Mouse (Mus musculus): ENCODE measurements around the gene Kcnab1. TPM values are rescaled to one million over a fixed set of nuclear protein-coding genes. Genes with fewer than 3 reads are reported as not detected.

Kcnab1 gene
- polyA plus RNA-seq, 1 experiment from 2014 or later, result 0.30 TPM

- H3K27me3 ChIP-seq (ENCODE audit: control insufficient read depth, insufficient read depth, low read depth, low read length), result no peaks in the 10 kb centered on the region
- H3K9me3 ChIP-seq (replicated peaks; ENCODE audit: control insufficient read depth, low read length), result no peaks in the 10 kb centered on the region
- H3K27ac ChIP-seq (ENCODE audit: low read length), result no peak overlapping the region
- no peaks in the 10 kb centered on the region for H3K36me3 ChIP-seq (ENCODE audit: control insufficient read depth, insufficient read depth)
- H3K4me3 ChIP-seq (ENCODE audit: low read depth, low read length), result no peak overlapping the region
- H3K9ac ChIP-seq (ENCODE audit: low read depth, low read length), result no peak overlapping the region
- no peak for ATAC-seq (ENCODE audit: low read depth)
- H3K4me2 ChIP-seq (ENCODE audit: low read depth, low read length), result no peak overlapping the region
- H3K4me1 ChIP-seq (ENCODE audit: control insufficient read depth, low read depth, low read length), result no peaks in the 10 kb centered on the region
- WGBS (ENCODE audit: insufficient replicate concordance), result 60% methylated on average over 1 of the region's 1 CpGs
Observed at GRCm38 (mm10) chr3:65129625-65130024, 20.4 kb downstream of the Kcnab1 start.

GRCm38 (mm10) chr3:65134931-65135330 lies 25.7 kb downstream of the Kcnab1 start:
- ATAC-seq (ENCODE audit: low read depth), result no peak
- H3K27ac ChIP-seq (ENCODE audit: low read length), result no peak overlapping the region
- H3K4me2 ChIP-seq (ENCODE audit: low read depth, low read length), result no peak overlapping the region
- WGBS (ENCODE audit: insufficient replicate concordance), result 57% methylated on average over 5 of the region's 5 CpGs
- H3K4me3 ChIP-seq (ENCODE audit: low read depth, low read length), result no peak overlapping the region
- H3K9ac ChIP-seq (ENCODE audit: low read depth, low read length), result no peak overlapping the region
- no peaks in the 10 kb centered on the region for H3K36me3 ChIP-seq (ENCODE audit: control insufficient read depth, insufficient read depth)
- no peaks in the 10 kb centered on the region for H3K4me1 ChIP-seq (ENCODE audit: control insufficient read depth, low read depth, low read length)
- H3K27me3 ChIP-seq (ENCODE audit: control insufficient read depth, insufficient read depth, low read depth, low read length), result no peaks in the 10 kb centered on the region
- H3K9me3 ChIP-seq (replicated peaks; ENCODE audit: control insufficient read depth, low read length), result no peaks in the 10 kb centered on the region

DNA sequence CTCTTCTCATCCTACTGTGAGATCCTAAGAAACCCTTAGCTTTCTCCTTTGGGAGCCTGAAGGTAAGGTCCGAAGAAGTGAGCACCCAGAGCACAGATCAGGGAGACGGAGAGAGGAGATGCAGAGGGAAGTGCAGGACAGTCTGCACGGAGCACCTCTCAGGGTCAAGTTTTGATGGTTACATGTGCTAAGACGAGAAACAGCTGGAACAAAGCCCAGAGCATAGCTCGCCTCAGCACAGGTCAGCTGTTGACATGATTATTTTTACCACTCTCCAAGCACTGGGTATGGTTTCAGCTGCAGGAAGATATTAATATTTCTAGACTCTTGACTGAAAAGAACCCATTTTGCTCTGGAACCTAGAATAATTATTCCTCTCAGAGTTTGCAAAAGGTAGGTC lies 27.7 kb downstream of the Kcnab1 start:
- 63% methylated on average over 5 of the region's 5 CpGs for WGBS (ENCODE audit: insufficient replicate concordance)
- Histone ChIP-seq H3K9me3 (replicated peaks; ENCODE audit: control insufficient read depth, low read length) (no peaks in the 10 kb centered on the region), H3K4me3 (ENCODE audit: low read depth, low read length) (no peak overlapping the region), H3K4me2 (ENCODE audit: low read depth, low read length) (no peak overlapping the region), H3K9ac (ENCODE audit: low read depth, low read length) (no peak overlapping the region), H3K27me3 (ENCODE audit: control insufficient read depth, insufficient read depth, low read depth, low read length) (no peaks in the 10 kb centered on the region), H3K4me1 (ENCODE audit: control insufficient read depth, low read depth, low read length) (no peaks in the 10 kb centered on the region), H3K36me3 (ENCODE audit: control insufficient read depth, insufficient read depth) (no peaks in the 10 kb centered on the region), H3K27ac (ENCODE audit: low read length) (no peak overlapping the region)
- no peak for ATAC-seq (ENCODE audit: low read depth)

- no peak overlapping the region for H3K4me2 ChIP-seq (ENCODE audit: low read depth, low read length)
- H3K27ac ChIP-seq (ENCODE audit: low read length), result no peak overlapping the region
- H3K27me3 ChIP-seq (ENCODE audit: control insufficient read depth, insufficient read depth, low read depth, low read length), result no peaks in the 10 kb centered on the region
- H3K36me3 ChIP-seq (ENCODE audit: control insufficient read depth, insufficient read depth), result no peaks in the 10 kb centered on the region
- no peaks in the 10 kb centered on the region for H3K9me3 ChIP-seq (replicated peaks; ENCODE audit: control insufficient read depth, low read length)
- WGBS (ENCODE audit: insufficient replicate concordance), result 59% methylated on average over 3 of the region's 3 CpGs
- H3K4me3 ChIP-seq (ENCODE audit: low read depth, low read length), result no peak overlapping the region
- no peak overlapping the region for H3K9ac ChIP-seq (ENCODE audit: low read depth, low read length)
- H3K4me1 ChIP-seq (ENCODE audit: control insufficient read depth, low read depth, low read length), result no peaks in the 10 kb centered on the region
- no peak for ATAC-seq (ENCODE audit: low read depth)
Observed at GRCm38 (mm10) chr3:65138739-65139138, 29.6 kb downstream of the Kcnab1 start.

GRCm38 (mm10) chr3:65145152-65145551 lies 36.0 kb downstream of the Kcnab1 start:
- H3K4me3 ChIP-seq (ENCODE audit: low read depth, low read length), result no peak overlapping the region
- no peaks in the 10 kb centered on the region for H3K36me3 ChIP-seq (ENCODE audit: control insufficient read depth, insufficient read depth)
- no peak overlapping the region for H3K27ac ChIP-seq (ENCODE audit: low read length)
- no peak for ATAC-seq (ENCODE audit: low read depth)
- H3K9ac ChIP-seq (ENCODE audit: low read depth, low read length), result no peak overlapping the region
- no peaks in the 10 kb centered on the region for H3K9me3 ChIP-seq (replicated peaks; ENCODE audit: control insufficient read depth, low read length)
- H3K4me1 ChIP-seq (ENCODE audit: control insufficient read depth, low read depth, low read length), result no peaks in the 10 kb centered on the region
- WGBS (ENCODE audit: insufficient replicate concordance), result 65% methylated on average over 5 of the region's 5 CpGs
- H3K27me3 ChIP-seq (ENCODE audit: control insufficient read depth, insufficient read depth, low read depth, low read length), result no peaks in the 10 kb centered on the region
- H3K4me2 ChIP-seq (ENCODE audit: low read depth, low read length), result no peak overlapping the region

- Histone ChIP-seq H3K9me3 (replicated peaks; ENCODE audit: control insufficient read depth, low read length) (no peaks in the 10 kb centered on the region), H3K27ac (ENCODE audit: low read length) (no peak overlapping the region), H3K4me3 (ENCODE audit: low read depth, low read length) (no peak overlapping the region), H3K27me3 (ENCODE audit: control insufficient read depth, insufficient read depth, low read depth, low read length) (no peaks in the 10 kb centered on the region), H3K4me1 (ENCODE audit: control insufficient read depth, low read depth, low read length) (no peaks in the 10 kb centered on the region), H3K4me2 (ENCODE audit: low read depth, low read length) (no peak overlapping the region), H3K36me3 (ENCODE audit: control insufficient read depth, insufficient read depth) (no peaks in the 10 kb centered on the region), H3K9ac (ENCODE audit: low read depth, low read length) (no peak overlapping the region)
- WGBS (ENCODE audit: insufficient replicate concordance), result 53% methylated on average over 1 of the region's 1 CpGs
- no peak for ATAC-seq (ENCODE audit: low read depth)
Observed at GRCm38 (mm10) chr3:65151808-65152207, 42.6 kb downstream of the Kcnab1 start.

DNA sequence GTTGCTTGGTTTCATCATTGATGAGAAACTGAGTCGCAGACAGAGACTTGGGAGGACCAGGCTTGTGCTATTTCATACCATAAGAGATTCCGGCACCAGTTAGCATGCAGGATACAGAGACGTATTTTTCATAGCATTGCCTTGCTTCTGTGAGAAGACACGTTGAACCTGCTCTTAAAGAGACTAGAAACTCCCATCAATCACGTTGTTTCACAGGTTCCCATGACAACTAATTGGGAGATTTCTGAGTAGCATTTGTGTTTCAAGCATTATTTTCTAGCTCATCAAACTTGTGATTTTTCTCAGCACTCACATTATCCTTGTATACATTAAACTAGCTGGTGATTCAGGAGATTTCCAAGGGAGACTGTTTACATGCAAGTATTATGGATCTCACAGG lies 63.8 kb downstream of the Kcnab1 start:
- Histone ChIP-seq H3K9ac (ENCODE audit: low read depth, low read length) (no peak overlapping the region), H3K4me1 (ENCODE audit: control insufficient read depth, low read depth, low read length) (no peaks in the 10 kb centered on the region), H3K36me3 (ENCODE audit: control insufficient read depth, insufficient read depth) (no peaks in the 10 kb centered on the region), H3K27ac (ENCODE audit: low read length) (no peak overlapping the region), H3K4me3 (ENCODE audit: low read depth, low read length) (no peak overlapping the region), H3K4me2 (ENCODE audit: low read depth, low read length) (no peak overlapping the region), H3K27me3 (ENCODE audit: control insufficient read depth, insufficient read depth, low read depth, low read length) (no peaks in the 10 kb centered on the region), H3K9me3 (replicated peaks; ENCODE audit: control insufficient read depth, low read length) (no peaks in the 10 kb centered on the region)
- 65% methylated on average over 5 of the region's 5 CpGs for WGBS (ENCODE audit: insufficient replicate concordance)
- no peak for ATAC-seq (ENCODE audit: low read depth)

GRCm38 (mm10) chr3:65174564-65174963 lies 65.4 kb downstream of the Kcnab1 start:
- Histone ChIP-seq H3K4me2 (ENCODE audit: low read depth, low read length) (no peak overlapping the region), H3K9ac (ENCODE audit: low read depth, low read length) (no peak overlapping the region), H3K27ac (ENCODE audit: low read length) (no peak overlapping the region), H3K4me1 (ENCODE audit: control insufficient read depth, low read depth, low read length) (no peaks in the 10 kb centered on the region), H3K27me3 (ENCODE audit: control insufficient read depth, insufficient read depth, low read depth, low read length) (no peaks in the 10 kb centered on the region), H3K9me3 (replicated peaks; ENCODE audit: control insufficient read depth, low read length) (no peaks in the 10 kb centered on the region), H3K4me3 (ENCODE audit: low read depth, low read length) (no peak overlapping the region), H3K36me3 (ENCODE audit: control insufficient read depth, insufficient read depth) (no peaks in the 10 kb centered on the region)
- WGBS (ENCODE audit: insufficient replicate concordance), result 53% methylated on average over 12 of the region's 12 CpGs
- no peak for ATAC-seq (ENCODE audit: low read depth)

GRCm38 (mm10) chr3:65175819-65176218 lies 66.6 kb downstream of the Kcnab1 start:
- 43% methylated on average over 4 of the region's 4 CpGs for WGBS (ENCODE audit: insufficient replicate concordance)
- Histone ChIP-seq H3K4me1 (ENCODE audit: control insufficient read depth, low read depth, low read length) (no peaks in the 10 kb centered on the region), H3K36me3 (ENCODE audit: control insufficient read depth, insufficient read depth) (no peaks in the 10 kb centered on the region), H3K9ac (ENCODE audit: low read depth, low read length) (no peak overlapping the region), H3K27ac (ENCODE audit: low read length) (no peak overlapping the region), H3K4me2 (ENCODE audit: low read depth, low read length) (no peak overlapping the region), H3K4me3 (ENCODE audit: low read depth, low read length) (no peak overlapping the region), H3K9me3 (replicated peaks; ENCODE audit: control insufficient read depth, low read length) (no peaks in the 10 kb centered on the region), H3K27me3 (ENCODE audit: control insufficient read depth, insufficient read depth, low read depth, low read length) (no peaks in the 10 kb centered on the region)
- ATAC-seq (ENCODE audit: low read depth), result no peak

DNA sequence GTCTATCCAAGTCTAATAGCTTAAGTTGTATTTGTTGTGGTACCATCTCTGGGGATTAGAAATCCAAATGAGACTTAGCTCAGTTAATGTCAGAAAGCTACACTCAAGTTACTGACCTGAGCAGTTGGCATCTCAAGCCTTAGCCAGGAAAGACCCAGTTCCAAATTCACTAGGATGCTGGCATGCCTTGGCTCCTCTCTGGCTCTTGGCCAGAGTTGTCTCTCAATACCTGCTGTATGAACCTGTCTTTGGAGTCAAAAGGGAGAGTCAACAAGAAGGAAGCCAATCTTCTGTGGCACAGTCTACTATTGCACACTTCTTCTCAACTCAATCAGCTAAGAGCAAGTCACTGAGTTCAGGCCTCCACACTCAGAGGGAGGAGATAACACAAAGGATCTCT lies 67.7 kb downstream of the Kcnab1 start:
- no peaks in the 10 kb centered on the region for H3K27me3 ChIP-seq (ENCODE audit: control insufficient read depth, insufficient read depth, low read depth, low read length)

More for the DNA sequence above, 67.7 kb downstream of the Kcnab1 start:
- H3K4me2 ChIP-seq (ENCODE audit: low read depth, low read length), result no peak overlapping the region
- no peak for ATAC-seq (ENCODE audit: low read depth)
- H3K9ac ChIP-seq (ENCODE audit: low read depth, low read length), result no peak overlapping the region
- no peak overlapping the region for H3K4me3 ChIP-seq (ENCODE audit: low read depth, low read length)
- no peaks in the 10 kb centered on the region for H3K4me1 ChIP-seq (ENCODE audit: control insufficient read depth, low read depth, low read length)
- H3K36me3 ChIP-seq (ENCODE audit: control insufficient read depth, insufficient read depth), result no peaks in the 10 kb centered on the region
- no peak overlapping the region for H3K27ac ChIP-seq (ENCODE audit: low read length)
- no peaks in the 10 kb centered on the region for H3K9me3 ChIP-seq (replicated peaks; ENCODE audit: control insufficient read depth, low read length)
